Mouse (Mus musculus) layer of hippocampus, adult 2 months (tissue): Measurements from ENCODE around the gene Gm16442. TPM values are rescaled to one million over a fixed set of nuclear protein-coding genes. Genes with fewer than 3 reads are reported as not detected.
"Not testable (repeated sequence)": the region's sequence is repeated elsewhere in the genome, so short reads cannot be mapped to it uniquely, and the experiment has no call there.

Experiments
- DNase-seq, 2 experiments: peaks; one replicate each; pipeline ENCODE4 v3.0.0; 2022; ENCODE audit warnings: low spot score in 2 of 2
- H3K27ac ChIP-seq: fragments of 200-600 bp; 2 replicates; pipeline ENCODE4 v1.8.1; 2022
- H3K4me3 ChIP-seq: fragments of 200-600 bp; 2 replicates; pipeline ENCODE4 v1.8.1; 2022; ENCODE audit warnings: mild to moderate bottlenecking
- long read RNA-seq, 2 experiments: library from polyadenylated mRNA; stranded (forward); transcript quantifications; one replicate each; pipeline ENCODE4 v2.0.0; 2021; ENCODE audit warnings: borderline mapping rate in 2 of 2
- total RNA-seq, 2 experiments: library from RNA; stranded (reverse); gene quantifications; 2 replicates each; pipeline ENCODE4 v1.2.3; 2021

Gene Gm16442
- not detected for total RNA-seq
- long read RNA-seq, experiment 1, result 0 reads
- long read RNA-seq, experiment 2, result 0 reads

- DNase-seq, H3K4me3 ChIP-seq, H3K27ac ChIP-seq: not testable (repeated sequence)
Observed at GRCm38 (mm10) chr7:20122479-20122878, at the start of gene Gm16442. Gene Gm16442 (minus strand): TSS chr7:20122579.

- not testable (repeated sequence) for DNase-seq, H3K27ac ChIP-seq, H3K4me3 ChIP-seq
Observed at GRCm38 (mm10) chr7:20168277-20168676, 45.9 kb upstream of the Gm16442 start, which contains the start of gene Vmn1r94. Gene Vmn1r94 (minus strand): TSS chr7:20168377.

- H3K4me3 ChIP-seq, DNase-seq, H3K27ac ChIP-seq: not testable (repeated sequence)
Observed at GRCm38 (mm10) chr7:20138988-20139387, 16.6 kb upstream of the Gm16442 start, which contains the start of gene Vmn1r93. Gene Vmn1r93 (minus strand): TSS chr7:20139088.

GRCm38 (mm10) chr7:20099380-20099779 lies 23.0 kb downstream of the Gm16442 start, which contains the start of gene Vmn1r91:
Gene Vmn1r91 (plus strand): TSS chr7:20099680.
- H3K27ac ChIP-seq, H3K4me3 ChIP-seq, DNase-seq: not testable (repeated sequence)

GRCm38 (mm10) chr7:20078118-20078517 lies 44.3 kb downstream of the Gm16442 start:
- not testable (repeated sequence) for H3K27ac ChIP-seq, DNase-seq, H3K4me3 ChIP-seq

Other genes starting within 250 kb of the Gm16442 start
- gene Ceacam19, start 234.6 kb downstream of the Gm16442 start, total RNA-seq, result not detected
- gene Pvr, start 201.4 kb downstream of the Gm16442 start, total RNA-seq, result 10 to 100 TPM; 13.6 to 16.3 TPM
- gene Igsf23, start 171.8 kb downstream of the Gm16442 start, total RNA-seq, result not detected
- gene Ceacam20, start 157.2 kb downstream of the Gm16442 start, total RNA-seq, result not detected
- gene Nlrp9b, start 131.1 kb downstream of the Gm16442 start, total RNA-seq, result not detected
- not detected for gene Vmn1r91, start 22.9 kb downstream of the Gm16442 start, total RNA-seq
- not detected for gene Vmn1r93, start 16.5 kb upstream of the Gm16442 start, total RNA-seq
- not detected for gene Vmn1r94, start 45.8 kb upstream of the Gm16442 start, total RNA-seq
- gene Vmn1r95, start 71.1 kb upstream of the Gm16442 start, total RNA-seq, result not detected
- gene Gm6164, start 83.0 kb upstream of the Gm16442 start, total RNA-seq, result not detected
- gene Gm4498, start 111.2 kb upstream of the Gm16442 start, total RNA-seq, result not detected
- not detected for gene Gm5890, start 140.3 kb upstream of the Gm16442 start, total RNA-seq
- not detected for gene Gm4133, start 211.5 kb upstream of the Gm16442 start, total RNA-seq